Mouse (Mus musculus) Patski (cell line): ENCODE data around the gene Ilf3. TPM values are rescaled to one million over a fixed set of nuclear protein-coding genes. Genes with fewer than 3 reads are reported as not detected.

ENCODE experiments used
- ATAC-seq: fragments of 100-300 bp; one replicate; pipeline ENCODE4 v1.8.0; 2021
- CTCF ChIA-PET: fragments of 350-600 bp; sonication (Branson Sonifier 250); formaldehyde crosslinking; loops from one replicate; lab custom pipeline; 2022; ENCODE audit warnings: inconsistent platforms; lab: Charles Lee
- POLR2A ChIA-PET: fragments of 350-600 bp; sonication (Branson Sonifier 250); formaldehyde crosslinking; loops from one replicate; lab custom pipeline; 2022; ENCODE audit warnings: antibody characterized with exemption, inconsistent platforms; lab: Charles Lee
- DNase-seq: peaks from one replicate; pipeline ENCODE4 v3.0.0-alpha.2; 2011; ENCODE audit warnings: low read depth, low spot score
- H3K27me3 ChIP-seq: fragments of 371-371 bp; one replicate; pipeline ENCODE4 v1.5.1; 2021
- CTCF ChIP-seq: fragments of 100-300 bp; IDR thresholded peaks from one replicate; pipeline ENCODE4 v1.5.1; 2021
- in situ Hi-C: fragments of 300-500 bp; cut with MboI; formaldehyde crosslinking; loops from 3 replicates; pipeline ENCODE4 v1.11.1; 2018; ENCODE audit warnings: low pct_unique_long_range_greater_than_20kb, mixed read lengths
- polyA plus RNA-seq: library from polyadenylated mRNA; unstranded; gene quantifications from one replicate; pipeline ENCODE4 v1.2.3, GENCODE M21; 2021

The Ilf3 gene
- polyA plus RNA-seq, 1 experiment from 2014 or later, result 110 TPM

GRCm38 (mm10) chr9:21411669-21412550 is 44.2 kb downstream of the Ilf3 start, which contains the start of gene Qtrt1:
Gene Qtrt1, plus strand, starts transcription at chr9:21411837.
- TF ChIP-seq CTCF, result no peak
- peak; percentile 61 for DNase-seq
- H3K27me3 ChIP-seq, result no peaks in the 10 kb centered on the region
- in situ Hi-C loops, result loop anchor here (5.0 kb wide), 1 partner anchor 45 kb away; the partner anchor contains the start of gene Ilf3
- ChIA-PET POLR2A (interaction anchor here (0.6 to 1.2 kb wide), 2 partner anchors 56 to 70 kb away, joined by 3 to 4 read pairs; no protein-coding TSS in a partner anchor), CTCF (interaction anchor here (0.6 to 0.7 kb wide), 2 partner anchors 23 to 58 kb away, joined by 3 read pairs; no protein-coding TSS in a partner anchor)
- peak; percentile 77 for ATAC-seq

GRCm38 (mm10) chr9:21417866-21418265 is 50.2 kb downstream of the Ilf3 start:
- CTCF ChIA-PET, result no interaction called here
- TF ChIP-seq CTCF, result no peak
- in situ Hi-C loops, result no loop called here
- no peaks in the 10 kb centered on the region for H3K27me3 ChIP-seq
- POLR2A ChIA-PET, result interaction anchor here (1.5 kb wide), 1 partner anchor 54 kb away, joined by 4 read pairs; no protein-coding TSS in a partner anchor
- ATAC-seq (no peak), DNase-seq (no peak)

DNA sequence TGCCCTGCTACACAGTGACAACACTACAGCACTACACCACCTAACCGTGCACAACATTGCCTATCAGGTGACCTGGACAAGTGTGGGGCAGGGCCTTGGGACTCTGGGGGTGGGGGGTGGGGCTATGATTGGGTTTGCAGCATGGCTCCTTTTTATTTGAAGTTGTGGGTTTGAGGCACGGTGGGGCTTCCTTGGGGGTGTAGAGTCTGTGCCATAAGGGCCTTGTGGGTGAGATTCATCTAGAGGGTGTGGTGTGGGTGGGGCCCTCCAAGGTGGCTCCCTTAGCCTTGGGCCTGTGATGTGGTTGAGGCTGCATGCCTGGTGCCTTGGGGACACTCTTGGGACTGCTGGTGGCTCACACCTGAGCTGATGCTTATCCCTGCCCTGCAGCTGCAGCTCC is 52.0 kb downstream of the Ilf3 start:
- no peaks in the 10 kb centered on the region for H3K27me3 ChIP-seq
- in situ Hi-C loops, result no loop called here
- ChIA-PET CTCF (no interaction called here), POLR2A (no interaction called here)
- DNase-seq (no peak), ATAC-seq (no peak)
- no peak for TF ChIP-seq CTCF

- POLR2A ChIA-PET, result no interaction called here
- no peak for TF ChIP-seq CTCF
These were observed 57.2 kb downstream of the Ilf3 start, which contains the start of gene Dnm2 for GRCm38 (mm10) chr9:21424631-21425555. Gene Dnm2, plus strand, starts transcription at chr9:21424908.

DNA sequence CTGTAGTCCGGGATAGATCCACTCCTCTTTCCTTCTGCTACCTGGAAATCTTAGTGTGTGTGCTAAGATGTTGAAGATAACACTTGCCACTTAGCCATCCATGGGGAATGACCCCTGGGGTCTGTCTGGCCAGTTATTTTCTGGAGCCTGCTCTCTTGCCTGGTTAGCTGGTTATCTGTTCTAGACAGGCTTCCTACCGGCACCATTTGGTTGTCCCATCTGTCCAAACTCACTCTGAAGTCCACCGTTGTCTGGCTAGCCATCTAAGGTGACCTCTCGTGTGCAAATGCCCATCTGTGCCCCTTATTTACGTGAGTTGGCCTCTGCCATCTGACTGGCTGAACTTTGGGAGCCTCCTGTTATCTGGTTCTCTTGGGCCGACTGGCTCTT is 57.9 kb downstream of the Ilf3 start:
- POLR2A ChIA-PET, result no interaction called here
- CTCF ChIA-PET, result interaction anchor here (1.3 to 2.4 kb wide), 2 partner anchors 12 to 24 kb away, joined by 3 to 5 read pairs; no protein-coding TSS in a partner anchor
- TF ChIP-seq CTCF, result no peak
- in situ Hi-C loops, result no loop called here
- DNase-seq, result no peak
- no peak for ATAC-seq
- H3K27me3 ChIP-seq, result no peaks in the 10 kb centered on the region

More at GRCm38 (mm10) chr9:21424631-21425555, 57.2 kb downstream of the Ilf3 start, which contains the start of gene Dnm2:
- H3K27me3 ChIP-seq, result no peaks in the 10 kb centered on the region
- in situ Hi-C loops, result no loop called here
- CTCF ChIA-PET, result interaction anchor here (1.3 to 2.4 kb wide), 2 partner anchors 11 to 24 kb away, joined by 3 to 5 read pairs; no protein-coding TSS in a partner anchor
- DNase-seq (peak; percentile 99), ATAC-seq (peak; percentile 96)

GRCm38 (mm10) chr9:21426013-21426412 is 58.3 kb downstream of the Ilf3 start:
- in situ Hi-C loops, result no loop called here
- no peak for DNase-seq
- ATAC-seq, result no peak
- POLR2A ChIA-PET, result no interaction called here
- CTCF ChIA-PET, result interaction anchor here (0.6 to 2.4 kb wide), 3 partner anchors 12 to 113 kb away, joined by 3 to 5 read pairs (median 3); no protein-coding TSS in a partner anchor
- no peak for TF ChIP-seq CTCF
- H3K27me3 ChIP-seq, result no peaks in the 10 kb centered on the region

DNA sequence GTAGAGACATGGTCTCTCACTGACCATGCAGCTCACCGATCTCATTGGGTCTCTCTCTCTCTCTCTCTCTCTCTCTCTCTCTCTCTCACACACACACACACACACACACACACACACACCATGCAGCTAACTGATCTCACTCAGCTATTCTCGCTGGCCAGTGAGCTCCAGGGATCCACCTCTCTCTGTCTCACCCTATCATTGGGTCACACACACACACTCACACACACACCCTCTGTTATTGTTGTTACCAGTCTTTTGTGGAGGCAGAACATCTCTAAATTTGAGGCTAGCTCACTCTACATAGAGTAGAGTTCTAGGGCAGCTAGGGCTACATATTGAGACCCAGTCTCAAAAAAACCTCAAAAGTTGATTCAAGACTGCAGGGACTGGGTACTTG is 58.9 kb downstream of the Ilf3 start:
- H3K27me3 ChIP-seq, result no peaks in the 10 kb centered on the region
- DNase-seq (no peak), ATAC-seq (no peak)
- ChIA-PET CTCF (interaction anchor here (0.6 to 2.4 kb wide), 2 partner anchors 13 to 113 kb away, joined by 3 to 5 read pairs; no protein-coding TSS in a partner anchor), POLR2A (no interaction called here)
- no peak for TF ChIP-seq CTCF
- in situ Hi-C loops, result no loop called here

DNA sequence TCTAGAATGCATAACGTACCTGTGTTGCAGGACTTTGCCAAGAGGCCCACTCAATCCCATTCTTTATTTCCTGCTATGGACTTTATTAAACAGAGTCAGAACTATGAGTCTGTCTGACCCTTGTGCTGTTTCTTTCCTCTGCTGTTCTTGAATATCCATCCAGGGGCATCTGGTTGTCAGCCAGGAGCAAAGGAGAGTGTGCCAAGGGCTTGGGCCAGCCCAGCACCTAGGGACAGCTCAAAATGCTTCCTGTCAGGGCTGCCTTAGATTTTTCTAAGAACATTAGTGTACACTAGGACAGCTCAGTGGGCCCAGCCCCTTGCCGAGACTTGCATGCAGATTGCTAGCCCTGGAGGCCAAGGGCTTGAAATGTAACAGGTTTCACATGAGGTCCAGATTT is 60.1 kb downstream of the Ilf3 start:
- POLR2A ChIA-PET, result interaction anchor here (0.6 kb wide), 1 partner anchor 82 kb away, joined by 4 read pairs; the partner anchor contains the start of gene Tmed1
- CTCF ChIA-PET, result no interaction called here
- H3K27me3 ChIP-seq, result no peaks in the 10 kb centered on the region
- TF ChIP-seq CTCF, result no peak
- ATAC-seq (no peak), DNase-seq (no peak)
- in situ Hi-C loops, result no loop called here

DNA sequence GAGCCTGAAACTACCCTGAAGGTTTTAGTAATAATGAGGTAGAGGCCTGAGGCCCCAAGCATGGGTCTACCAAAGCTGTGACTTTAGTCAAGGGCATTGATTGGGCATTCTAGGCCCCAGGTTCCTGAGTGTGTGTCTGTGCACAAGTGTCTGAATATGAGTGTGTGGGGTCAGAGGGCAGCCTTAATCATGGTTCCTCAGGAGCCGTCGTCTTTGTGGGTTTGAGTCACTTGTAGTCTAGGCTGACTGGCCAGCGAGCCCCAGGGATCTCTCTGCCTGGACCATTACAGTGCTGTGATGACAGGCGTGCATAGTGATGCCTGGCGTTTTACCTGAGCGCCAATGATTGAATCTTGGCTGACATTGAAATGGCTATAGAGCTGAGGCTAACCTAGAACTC is 60.5 kb downstream of the Ilf3 start:
- POLR2A ChIA-PET, result interaction anchor here (0.6 kb wide), 1 partner anchor 82 kb away, joined by 4 read pairs; the partner anchor contains the start of gene Tmed1

DNA sequence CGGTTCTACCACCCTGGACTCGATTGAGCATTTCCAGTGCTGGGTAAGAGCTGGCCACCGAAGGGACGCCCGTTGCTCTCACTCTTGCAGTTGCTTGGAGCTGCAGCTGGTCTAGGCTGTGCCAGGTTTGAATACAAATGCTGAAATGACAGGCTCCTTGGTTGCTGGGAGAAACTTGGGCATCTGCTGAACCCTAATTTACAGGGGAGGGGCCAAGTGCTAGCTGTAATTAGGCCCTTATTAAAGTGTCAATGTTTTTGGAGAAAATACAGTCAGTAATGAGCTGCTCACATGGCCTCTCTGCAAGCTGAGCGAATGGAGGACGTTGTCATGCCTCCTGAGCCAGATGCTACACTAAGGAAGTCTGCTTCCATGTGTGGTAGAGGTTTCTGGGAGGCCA is 63.1 kb downstream of the Ilf3 start:
- DNase-seq, result no peak
- in situ Hi-C loops, result no loop called here
- ChIA-PET CTCF (no interaction called here), POLR2A (no interaction called here)
- no peak for ATAC-seq
- H3K27me3 ChIP-seq, result no peaks in the 10 kb centered on the region
- no peak for TF ChIP-seq CTCF

More for the DNA sequence above, 60.5 kb downstream of the Ilf3 start:
- CTCF ChIA-PET, result no interaction called here
- ATAC-seq (no peak), DNase-seq (no peak)
- H3K27me3 ChIP-seq, result no peaks in the 10 kb centered on the region
- TF ChIP-seq CTCF, result no peak
- in situ Hi-C loops, result no loop called here
